Mouse (Mus musculus) ES-E14 (cell line): ENCODE measurements around the gene Ralb.

Experiments
- CHD2 ChIP-seq: IDR thresholded peaks from 2 replicates; pipeline ENCODE4 v1.6.1; 2014; ENCODE audit warnings: mild to moderate bottlenecking, low read depth, low read length, inconsistent platforms
- ZNF384 ChIP-seq: IDR thresholded peaks from 2 replicates; pipeline ENCODE4 v1.6.1; 2012; ENCODE audit warnings: low read depth, low read length, inconsistent platforms

DNA sequence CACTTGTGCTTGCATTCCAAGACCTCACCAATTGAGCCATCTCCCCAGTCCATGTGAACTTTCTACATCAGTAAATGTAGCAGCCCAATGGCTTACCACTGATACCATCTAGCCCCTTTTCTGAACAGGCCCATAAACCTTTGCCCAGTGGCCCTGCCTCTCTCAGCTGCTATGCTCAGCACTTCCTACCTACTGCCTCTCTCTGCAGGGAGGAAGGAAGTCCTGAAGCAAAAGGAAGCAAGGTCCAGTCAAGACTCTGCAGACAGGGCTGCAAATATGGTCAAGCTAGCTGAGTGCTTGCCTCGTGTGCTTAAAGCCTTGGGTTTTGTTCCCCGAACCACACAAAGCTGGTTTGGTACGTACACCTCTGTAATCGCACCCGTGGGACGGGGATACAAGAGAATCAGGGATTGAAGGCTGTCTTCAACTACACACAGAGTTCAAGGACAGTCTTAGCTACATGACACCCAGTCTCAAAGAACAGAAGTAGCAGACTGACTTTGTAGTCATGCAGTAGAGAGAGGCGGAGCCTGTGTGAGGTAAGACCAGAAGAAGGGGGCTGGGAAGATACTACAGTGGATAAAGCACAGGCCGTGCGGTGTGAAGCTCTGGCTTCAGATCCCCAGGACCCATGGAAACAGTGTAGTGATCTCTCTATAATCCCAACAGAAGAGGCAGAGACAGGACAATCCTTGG, 5.9 kb downstream of the Ralb start:
- no peak for TF ChIP-seq ZNF384
- no peak for TF ChIP-seq CHD2
